Mouse (Mus musculus): Measurements from ENCODE around the gene Cenph.

GRCm38 (mm10) chr13:100752529-100752928 lies 23.2 kb downstream of the Cenph start:
- TF ChIP-seq CTCF (IDR thresholded peaks at IDR 0.05; ENCODE audit: borderline replicate concordance, control insufficient read depth, extremely low read depth, insufficient read depth, low read length, poor library complexity) (no peak), POLR2A (IDR thresholded peaks at IDR 0.05; ENCODE audit: control insufficient read depth, extremely low read depth, insufficient read depth, low read length, poor library complexity) (no peak)
